Mouse (Mus musculus) heart, postnatal 0 days (tissue): ENCODE measurements around the gene Maml2. TPM values are rescaled to one million over a fixed set of nuclear protein-coding genes. Genes with fewer than 3 reads are reported as not detected.

Experiments used
- ATAC-seq: fragments of 200-750 bp; cut with Nextera tagmentation; 2 replicates; pipeline ENCODE4 v1.8.0; 2017; ENCODE audit warnings: low read depth, moderate number of reproducible peaks, moderate library complexity; ENCODE audit not compliant: insufficient read depth
- DNase-seq: peaks from one replicate; pipeline ENCODE4 v3.0.0-alpha.2; 2016; ENCODE audit warnings: low spot score
- H3K27ac ChIP-seq: fragments of 300-500 bp; sonication (generic); 2 replicates; pipeline ENCODE4 v1.5.1; 2014; ENCODE audit warnings: low read depth, mild to moderate bottlenecking
- H3K27me3 ChIP-seq: fragments of 300-500 bp; sonication (generic); 2 replicates; pipeline ENCODE4 v1.6.1; 2014; ENCODE audit warnings: low read length, mixed read lengths; ENCODE audit not compliant: control insufficient read depth, insufficient read depth
- H3K36me3 ChIP-seq: fragments of 300-500 bp; sonication (generic); replicated peaks from 2 replicates; pipeline ENCODE4 v1.6.1; 2014; ENCODE audit warnings: low read length, mixed read lengths; ENCODE audit not compliant: control insufficient read depth, insufficient read depth
- H3K4me1 ChIP-seq: fragments of 300-500 bp; sonication (generic); 2 replicates; pipeline ENCODE4 v1.6.1; 2014; ENCODE audit warnings: antibody characterized with exemption; ENCODE audit not compliant: control insufficient read depth, insufficient read depth
- H3K4me2 ChIP-seq: fragments of 300-500 bp; sonication (generic); 2 replicates; pipeline ENCODE4 v1.6.1; 2014; ENCODE audit warnings: low read depth, mild to moderate bottlenecking, low read length, moderate library complexity
- H3K4me3 ChIP-seq: fragments of 300-500 bp; sonication (generic); 2 replicates; pipeline ENCODE4 v1.5.1; 2014; ENCODE audit warnings: low read depth, low read length
- H3K9ac ChIP-seq: fragments of 300-500 bp; sonication (generic); replicated peaks from 2 replicates; pipeline ENCODE4 v1.6.1; 2014; ENCODE audit warnings: low read depth, low read length, mixed read lengths
- H3K9me3 ChIP-seq: fragments of 300-500 bp; sonication (generic); replicated peaks from 2 replicates; pipeline ENCODE4 v1.6.1; 2016; ENCODE audit warnings: low read length; ENCODE audit not compliant: control insufficient read depth
- CTCF ChIP-seq: IDR thresholded peaks from 2 replicates; pipeline ENCODE4 v1.5.1; 2016; ENCODE audit warnings: antibody characterized with exemption, control low read depth, low read depth
- EP300 ChIP-seq: IDR thresholded peaks from 2 replicates; pipeline ENCODE4 v1.6.1; 2016; ENCODE audit warnings: antibody characterized with exemption, low read depth
- WGBS: fragments of 180-500 bp; shearing (Covaris S2); extraction: QIAGEN DNeasy Blood & Tissue Kit; methylation state at CpG from one replicate; pipeline ENCODE4 v1.1.7; 2014; 5-methylcytosine and 5-hydroxymethylcytosine counted together
- polyA plus RNA-seq: library from polyadenylated mRNA; unstranded; fragments of >200 nt; fragmentation: Nextera tagmentation; extraction: Ambion mirVana; gene quantifications from 2 replicates; pipeline ENCODE4 v1.2.1, GENCODE M21; 2015
- total RNA-seq: library from RNA; depleted of rRNA; stranded (reverse); fragments of >200 nt; gene quantifications from 2 replicates; pipeline ENCODE4 v1.2.3, GENCODE M21; 2014; ENCODE audit warnings: low replicate concordance

Gene Maml2
- total and polyA plus RNA-seq, 2 experiments from 2014 or later = 6.0 to 7.0 TPM

- H3K4me1 ChIP-seq = peaks cover 13% of the 10 kb centered on the region
- H3K27ac ChIP-seq = no peak overlapping the region
- TF ChIP-seq CTCF = peak; percentile 33
- TF ChIP-seq EP300 = no peak
- DNase-seq (no peak), ATAC-seq (no peak)
- H3K36me3 ChIP-seq = no peaks in the 10 kb centered on the region
- H3K27me3 ChIP-seq = no peaks in the 10 kb centered on the region
- H3K9ac ChIP-seq = no peak overlapping the region
- H3K9me3 ChIP-seq = no peaks in the 10 kb centered on the region
- no peak overlapping the region for H3K4me3 ChIP-seq
- H3K4me2 ChIP-seq = no peak overlapping the region
- WGBS = 88% methylated on average over 19 of the region's 19 CpGs
These were observed 389.4 kb downstream of the Maml2 start for GRCm38 (mm10) chr9:13686977-13687659.

DNA sequence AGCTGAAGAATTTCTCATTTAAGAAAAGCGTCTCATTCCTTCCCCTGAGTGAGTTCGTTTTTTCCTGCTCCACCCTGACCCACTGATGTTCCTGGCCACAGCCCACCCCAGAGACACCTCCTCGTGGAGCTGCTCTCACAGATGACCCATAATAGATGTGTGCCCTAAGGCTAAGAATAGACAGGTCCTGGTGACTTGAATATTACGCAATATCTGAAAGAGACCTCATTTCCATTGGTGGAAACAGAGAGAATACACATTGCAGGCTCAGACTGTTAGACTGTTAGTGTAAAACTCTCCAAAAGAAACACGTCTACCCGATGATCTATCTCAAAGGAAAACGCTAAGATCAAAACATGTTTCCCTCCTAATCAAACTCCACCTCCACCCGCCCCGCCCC, 391.2 kb downstream of the Maml2 start:
- ATAC-seq (no peak), DNase-seq (no peak)
- 65% methylated on average over 9 of the region's 9 CpGs for WGBS
- no peak for TF ChIP-seq CTCF
- no peak for TF ChIP-seq EP300
- Histone ChIP-seq H3K27ac (no peak overlapping the region), H3K36me3 (no peaks in the 10 kb centered on the region), H3K4me1 (peaks cover 17% of the 10 kb centered on the region), H3K9ac (no peak overlapping the region), H3K4me2 (no peak overlapping the region), H3K4me3 (no peak overlapping the region), H3K9me3 (no peaks in the 10 kb centered on the region), H3K27me3 (no peaks in the 10 kb centered on the region)

- Histone ChIP-seq H3K9me3 (no peaks in the 10 kb centered on the region), H3K4me1 (peaks cover 29% of the 10 kb centered on the region), H3K36me3 (no peaks in the 10 kb centered on the region), H3K9ac (no peak overlapping the region), H3K4me3 (no peak overlapping the region), H3K27ac (no peak overlapping the region), H3K4me2 (peak overlapping the region; percentile 50), H3K27me3 (no peaks in the 10 kb centered on the region)
- DNase-seq (peak; percentile 30), ATAC-seq (no peak)
- TF ChIP-seq CTCF (no peak), EP300 (no peak)
- WGBS = 21% methylated on average over 8 of the region's 8 CpGs
These were observed 392.6 kb downstream of the Maml2 start for GRCm38 (mm10) chr9:13690321-13690720.

DNA sequence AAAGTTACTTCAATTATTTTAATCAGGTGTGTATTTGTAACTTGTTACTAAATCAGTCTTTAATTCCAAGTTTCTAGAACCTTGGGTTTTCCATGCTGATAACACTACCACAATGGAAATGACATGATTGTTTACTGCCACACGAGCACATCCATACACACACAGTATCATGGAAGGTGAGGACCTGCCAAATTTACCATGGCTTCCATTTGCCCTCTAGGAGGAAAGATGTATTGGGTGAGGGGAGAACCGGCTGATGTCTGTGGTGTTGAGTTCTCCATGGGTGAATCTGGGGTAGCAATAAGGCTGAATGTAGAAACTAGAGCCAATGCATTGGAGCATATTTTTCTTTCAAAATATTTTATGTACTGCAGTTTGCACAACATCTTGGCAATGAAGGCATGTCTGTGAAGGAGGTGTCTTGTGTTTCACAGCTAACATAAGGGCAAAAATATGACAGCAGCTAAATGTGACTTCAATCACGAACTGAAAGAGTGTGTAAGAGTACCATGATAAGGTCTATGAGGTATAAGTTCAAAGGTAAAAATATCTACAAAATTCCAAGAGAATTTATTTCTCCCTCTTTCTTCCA, 396.0 kb downstream of the Maml2 start:
- WGBS = 59% methylated on average over 3 of the region's 3 CpGs

GRCm38 (mm10) chr9:13694293-13694692, 396.5 kb downstream of the Maml2 start:
- Histone ChIP-seq H3K27me3 (no peaks in the 10 kb centered on the region), H3K27ac (peak overlapping the region; percentile 36; the same call in 1 of the 2 replicates), H3K4me2 (peak overlapping the region; percentile 24), H3K9me3 (no peaks in the 10 kb centered on the region), H3K9ac (no peak overlapping the region), H3K4me1 (peaks cover 29% of the 10 kb centered on the region), H3K36me3 (no peaks in the 10 kb centered on the region), H3K4me3 (no peak overlapping the region)
- WGBS = 16% methylated on average over 5 of the region's 5 CpGs
- DNase-seq (no peak), ATAC-seq (no peak)
- TF ChIP-seq EP300 = no peak
- no peak for TF ChIP-seq CTCF

More for the DNA sequence above, 396.0 kb downstream of the Maml2 start:
- Histone ChIP-seq H3K36me3 (no peaks in the 10 kb centered on the region), H3K27me3 (no peaks in the 10 kb centered on the region), H3K9ac (no peak overlapping the region), H3K4me2 (peak overlapping the region; percentile 24; the same call in 1 of the 2 replicates), H3K27ac (no peak overlapping the region), H3K4me3 (no peak overlapping the region), H3K4me1 (peaks cover 29% of the 10 kb centered on the region), H3K9me3 (no peaks in the 10 kb centered on the region)
- TF ChIP-seq EP300 (no peak), CTCF (no peak)
- no peak for ATAC-seq
- DNase-seq = no peak
